Mouse (Mus musculus) lung, adult 2 months (tissue): ENCODE measurements around the gene Dpp6.

ENCODE experiments used
- CTCF ChIP-seq: fragments of 200-500 bp; IDR thresholded peaks from 2 replicates; pipeline ENCODE4 v1.5.1; 2011; ENCODE audit warnings: mild to moderate bottlenecking, low read length, control low read depth; ENCODE audit not compliant: insufficient read depth
- POLR2A ChIP-seq: fragments of 200-500 bp; IDR thresholded peaks from 2 replicates; pipeline ENCODE4 v1.6.1; 2011; ENCODE audit warnings: low read depth, mild to moderate bottlenecking, control low read depth, low read length, borderline replicate concordance; ENCODE audit errors: extremely low read depth

DNA sequence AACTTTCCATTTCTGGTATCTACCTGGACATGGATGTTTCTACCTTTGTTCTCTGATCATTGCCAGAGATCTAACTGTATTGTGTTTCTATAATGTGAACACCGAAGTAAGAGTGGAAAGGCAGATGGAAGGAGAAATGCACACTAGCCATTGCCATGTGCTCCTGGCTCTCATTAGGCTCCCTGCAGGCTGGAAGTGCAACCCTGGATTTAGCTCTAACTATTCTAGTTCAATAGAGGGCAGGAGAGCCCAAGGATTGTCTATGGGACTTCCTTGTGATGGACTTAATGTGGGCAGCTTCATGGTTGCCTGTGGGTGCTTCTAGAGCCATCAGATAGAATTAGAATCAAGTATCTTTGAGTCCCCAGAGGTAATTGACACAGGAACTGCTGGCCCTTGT, 291.2 kb downstream of the Dpp6 start:
- TF ChIP-seq CTCF, result no peak
- TF ChIP-seq POLR2A, result no peak
